Mouse (Mus musculus): ENCODE data around the gene R3hcc1l.

- no peak for TF ChIP-seq CTCF (IDR thresholded peaks at IDR 0.05)
- TF ChIP-seq EP300 (IDR thresholded peaks at IDR 0.05) = no peak
Measured at GRCm38 (mm10) chr19:42599891-42600290, 81.3 kb downstream of the R3hcc1l start.
